Mouse (Mus musculus): ENCODE measurements at regions not wholly inside any gene's neighbourhood (a gene's known extent, or its start where the extent isn't known, plus 50 kb on each side); places are given as distances from the start of the nearest gene placed in this dataset.
"Not testable (repeated sequence)": the region's sequence is repeated elsewhere in the genome, so short reads cannot be mapped to it uniquely, and the experiment has no call there.

DNA sequence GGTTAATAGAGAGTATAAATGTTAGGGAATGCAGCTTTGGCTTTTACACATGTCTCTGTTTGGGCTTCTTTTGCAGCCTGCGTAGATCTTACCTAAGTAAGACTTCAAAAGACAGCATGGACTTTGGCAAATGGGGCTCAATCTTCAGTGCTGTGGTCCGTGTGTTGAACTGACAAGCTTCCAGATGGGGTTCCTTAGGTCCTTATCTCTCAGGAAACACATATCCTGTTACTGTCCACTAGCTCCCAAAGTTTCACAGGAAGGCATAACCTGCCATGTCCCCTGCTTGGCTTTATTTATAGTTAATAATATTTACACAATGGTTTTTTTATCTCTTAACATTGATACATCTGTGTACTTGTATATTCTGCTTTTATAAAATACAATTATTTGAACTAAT is 365.3 kb downstream of the Hdgfl1 start:
- WGBS (ENCODE audit: insufficient replicate concordance): 38% methylated on average over 2 of the region's 2 CpGs
- no peak overlapping the region for H3K4me3 ChIP-seq (ENCODE audit: low read depth, low read length)
- no peak for ATAC-seq

GRCm38 (mm10) chr13:26387861-26388621 is 381.9 kb downstream of the Hdgfl1 start:
- TF ChIP-seq EP300 (IDR thresholded peaks at IDR 0.05; ENCODE audit: low read depth) (no peak), CTCF (IDR thresholded peaks at IDR 0.05; ENCODE audit: low read depth) (no peak)
- 69% methylated on average over 7 of the region's 7 CpGs for WGBS (ENCODE audit: insufficient replicate concordance)
- no peak overlapping the region for H3K4me2 ChIP-seq (ENCODE audit: low read depth, low read length)

More for the DNA sequence above, 365.3 kb downstream of the Hdgfl1 start:
- DNase-seq: no peak
- TF ChIP-seq EP300 (IDR thresholded peaks at IDR 0.05; ENCODE audit: low read depth) (no peak), CTCF (IDR thresholded peaks at IDR 0.05; ENCODE audit: low read depth) (no peak)
- H3K4me1 ChIP-seq (ENCODE audit: insufficient read depth): no peaks in the 10 kb centered on the region
- H3K36me3 ChIP-seq (replicated peaks; ENCODE audit: insufficient read depth, low read length): no peaks in the 10 kb centered on the region
- no peak overlapping the region for H3K27ac ChIP-seq (ENCODE audit: low read depth)
- H3K9ac ChIP-seq (replicated peaks): no peak overlapping the region
- no peaks in the 10 kb centered on the region for H3K27me3 ChIP-seq (ENCODE audit: insufficient read depth, low read length)
- no peaks in the 10 kb centered on the region for H3K9me3 ChIP-seq (ENCODE audit: low read length)
- no peak overlapping the region for H3K4me2 ChIP-seq (ENCODE audit: low read depth, low read length)

GRCm38 (mm10) chr13:26382631-26383030 is 387.3 kb downstream of the Hdgfl1 start:
- 64% methylated on average over 2 of the region's 2 CpGs for WGBS (ENCODE audit: insufficient replicate concordance)
- Histone ChIP-seq H3K4me2 (ENCODE audit: low read depth, low read length) (no peak overlapping the region), H3K27me3 (ENCODE audit: insufficient read depth, low read length) (no peaks in the 10 kb centered on the region), H3K9ac (replicated peaks) (no peak overlapping the region), H3K4me1 (ENCODE audit: insufficient read depth) (no peaks in the 10 kb centered on the region), H3K9me3 (ENCODE audit: low read length) (no peaks in the 10 kb centered on the region), H3K4me3 (ENCODE audit: low read depth, low read length) (no peak overlapping the region), H3K27ac (ENCODE audit: low read depth) (no peak overlapping the region), H3K36me3 (replicated peaks; ENCODE audit: insufficient read depth, low read length) (no peaks in the 10 kb centered on the region)
- ATAC-seq (no peak), DNase-seq (no peak)
- TF ChIP-seq CTCF (IDR thresholded peaks at IDR 0.05; ENCODE audit: low read depth) (no peak), EP300 (IDR thresholded peaks at IDR 0.05; ENCODE audit: low read depth) (no peak)

More at GRCm38 (mm10) chr13:26387861-26388621, 381.9 kb downstream of the Hdgfl1 start:
- Histone ChIP-seq H3K27me3 (ENCODE audit: insufficient read depth, low read length) (no peaks in the 10 kb centered on the region), H3K9me3 (ENCODE audit: low read length) (no peaks in the 10 kb centered on the region), H3K36me3 (replicated peaks; ENCODE audit: insufficient read depth, low read length) (no peaks in the 10 kb centered on the region), H3K27ac (ENCODE audit: low read depth) (no peak overlapping the region), H3K4me1 (ENCODE audit: insufficient read depth) (no peaks in the 10 kb centered on the region), H3K9ac (replicated peaks) (no peak overlapping the region), H3K4me3 (ENCODE audit: low read depth, low read length) (no peak overlapping the region)
- DNase-seq (no peak), ATAC-seq (no peak)

GRCm38 (mm10) chr13:26382154-26382553 is 387.8 kb downstream of the Hdgfl1 start:
- Histone ChIP-seq H3K4me2 (ENCODE audit: low read depth, low read length) (no peak overlapping the region), H3K9me3 (ENCODE audit: low read length) (no peaks in the 10 kb centered on the region), H3K4me1 (ENCODE audit: insufficient read depth) (no peaks in the 10 kb centered on the region), H3K36me3 (replicated peaks; ENCODE audit: insufficient read depth, low read length) (no peaks in the 10 kb centered on the region), H3K4me3 (ENCODE audit: low read depth, low read length) (no peak overlapping the region), H3K27ac (ENCODE audit: low read depth) (no peak overlapping the region), H3K27me3 (ENCODE audit: insufficient read depth, low read length) (no peaks in the 10 kb centered on the region), H3K9ac (replicated peaks) (no peak overlapping the region)
- no peak for DNase-seq
- no peak for ATAC-seq
- 64% methylated on average over 2 of the region's 2 CpGs for WGBS (ENCODE audit: insufficient replicate concordance)
- TF ChIP-seq CTCF (IDR thresholded peaks at IDR 0.05; ENCODE audit: low read depth) (no peak), EP300 (IDR thresholded peaks at IDR 0.05; ENCODE audit: low read depth) (no peak)

DNA sequence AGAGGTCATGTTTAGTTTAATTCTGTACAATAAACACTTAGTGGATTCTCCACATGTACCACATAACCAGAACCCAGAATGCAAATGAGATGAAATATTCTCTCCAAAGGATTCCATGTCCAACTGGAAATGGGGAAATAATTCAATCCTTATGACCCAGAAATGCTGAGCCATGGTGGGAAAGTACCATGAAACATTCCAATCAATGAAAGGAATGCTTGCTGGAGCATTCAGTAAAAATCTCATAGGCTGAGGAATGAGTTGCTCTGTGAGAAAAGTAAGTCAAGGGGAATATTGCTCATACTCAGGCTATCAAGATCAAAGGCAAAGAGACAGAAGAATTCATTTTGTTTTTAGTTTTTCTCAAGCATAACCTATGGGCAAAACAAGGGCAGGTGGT is 394.4 kb downstream of the Hdgfl1 start:
- H3K9ac ChIP-seq (replicated peaks): no peak overlapping the region
- H3K27ac ChIP-seq (ENCODE audit: low read depth): no peak overlapping the region
- no peak overlapping the region for H3K4me3 ChIP-seq (ENCODE audit: low read depth, low read length)
- H3K4me2 ChIP-seq (ENCODE audit: low read depth, low read length): no peak overlapping the region
- no peaks in the 10 kb centered on the region for H3K9me3 ChIP-seq (ENCODE audit: low read length)
- no peaks in the 10 kb centered on the region for H3K4me1 ChIP-seq (ENCODE audit: insufficient read depth)
- ATAC-seq (no peak), DNase-seq (no peak)
- H3K27me3 ChIP-seq (ENCODE audit: insufficient read depth, low read length): no peaks in the 10 kb centered on the region
- TF ChIP-seq EP300 (IDR thresholded peaks at IDR 0.05; ENCODE audit: low read depth): no peak
- TF ChIP-seq CTCF (IDR thresholded peaks at IDR 0.05; ENCODE audit: low read depth): no peak
- H3K36me3 ChIP-seq (replicated peaks; ENCODE audit: insufficient read depth, low read length): no peaks in the 10 kb centered on the region

DNA sequence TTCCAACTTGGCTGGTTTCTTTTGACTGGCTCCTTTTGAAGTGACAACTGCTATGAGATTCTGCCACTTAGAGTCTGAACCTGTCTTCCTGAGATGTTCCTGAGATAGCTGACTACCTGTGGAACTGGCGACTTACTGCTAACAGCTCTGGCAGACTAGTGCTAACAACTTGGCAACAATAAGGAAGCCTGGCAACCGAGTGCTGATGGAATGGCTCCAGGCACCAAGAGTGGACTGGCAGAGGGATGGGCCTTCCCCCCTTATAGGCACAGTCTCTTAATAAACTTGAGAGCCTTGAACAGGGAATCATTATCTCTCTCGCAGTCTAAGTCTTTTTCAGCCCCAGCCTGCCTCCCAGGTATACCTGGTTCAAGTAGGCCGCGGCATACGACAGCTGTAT is 404.1 kb downstream of the Hdgfl1 start:
- H3K4me2 ChIP-seq (ENCODE audit: low read depth, low read length); DNase-seq; H3K4me1 ChIP-seq (ENCODE audit: insufficient read depth): not testable (repeated sequence)

More for the DNA sequence above, 404.1 kb downstream of the Hdgfl1 start:
- H3K27ac ChIP-seq (ENCODE audit: low read depth); H3K27me3 ChIP-seq (ENCODE audit: insufficient read depth, low read length); H3K9me3 ChIP-seq (ENCODE audit: low read length); H3K9ac ChIP-seq (replicated peaks); H3K4me3 ChIP-seq (ENCODE audit: low read depth, low read length); H3K36me3 ChIP-seq (replicated peaks; ENCODE audit: insufficient read depth, low read length); ATAC-seq: not testable (repeated sequence)
- WGBS (ENCODE audit: insufficient replicate concordance): 80% methylated on average over 6 of the region's 6 CpGs
